Mouse (Mus musculus): Measurements from ENCODE around the gene Dock10.
"Not testable (repeated sequence)": the region's sequence is repeated elsewhere in the genome, so short reads cannot be mapped to it uniquely, and the experiment has no call there.

GRCm38 (mm10) chr1:80749122-80749521 is 9.2 kb downstream of the Dock10 start:
- not testable (repeated sequence) for TF ChIP-seq CTCF (conservative IDR thresholded peaks at IDR 0.05; ENCODE audit: insufficient read depth, insufficient read length, low read depth, low read length); POLR2A (IDR thresholded peaks at IDR 0.05; ENCODE audit: low read depth, low read length)

Data from kidney, adult 2 months (tissue).